Mouse (Mus musculus) liver, postnatal 0 days (tissue): ENCODE measurements at regions not wholly inside any gene's neighbourhood (a gene's known extent, or its start where the extent isn't known, plus 50 kb on each side); places are given as distances from the start of the nearest gene placed in this dataset.
A peak's percentile ranks its signal among the peaks of the same experiment; 100 is the strongest.

Source experiments
- ATAC-seq: fragments of 200-750 bp; cut with Nextera tagmentation; 2 replicates; pipeline ENCODE4 v1.8.0; 2017; ENCODE audit warnings: mild to moderate bottlenecking, moderate library complexity
- DNase-seq: peaks from one replicate; pipeline ENCODE4 v3.0.0-alpha.2; 2016
- H3K27ac ChIP-seq: fragments of 300-500 bp; sonication (generic); 2 replicates; pipeline ENCODE4 v1.5.1; 2014; ENCODE audit warnings: antibody characterized with exemption, moderate library complexity, mild to moderate bottlenecking, low read depth
- H3K27me3 ChIP-seq: fragments of 300-500 bp; sonication (generic); 2 replicates; pipeline ENCODE4 v1.6.1; 2014; ENCODE audit warnings: low read length, control low read depth, mixed read lengths; ENCODE audit not compliant: insufficient read depth
- H3K36me3 ChIP-seq: fragments of 300-500 bp; sonication (generic); replicated peaks from 2 replicates; pipeline ENCODE4 v1.6.1; 2014; ENCODE audit warnings: mild to moderate bottlenecking, control low read depth, low read length, moderate library complexity, mixed read lengths; ENCODE audit not compliant: insufficient read depth
- H3K4me1 ChIP-seq: fragments of 300-500 bp; sonication (generic); 2 replicates; pipeline ENCODE4 v1.6.1; 2014; ENCODE audit warnings: antibody characterized with exemption, mild to moderate bottlenecking, control low read depth; ENCODE audit not compliant: insufficient read depth
- H3K4me2 ChIP-seq: fragments of 300-500 bp; sonication (generic); 2 replicates; pipeline ENCODE4 v1.6.1; 2014; ENCODE audit warnings: low read depth, mild to moderate bottlenecking, low read length, moderate library complexity, mixed read lengths
- H3K4me3 ChIP-seq: fragments of 300-500 bp; sonication (generic); 2 replicates; pipeline ENCODE4 v1.5.1; 2014; ENCODE audit warnings: low read depth, low read length
- H3K9ac ChIP-seq: fragments of 300-500 bp; sonication (generic); replicated peaks from 2 replicates; pipeline ENCODE4 v1.6.1; 2014; ENCODE audit warnings: mild to moderate bottlenecking, moderate library complexity
- H3K9me3 ChIP-seq: fragments of 300-500 bp; sonication (generic); 2 replicates; pipeline ENCODE4 v1.6.1; 2016; ENCODE audit warnings: mild to moderate bottlenecking, control low read depth, low read length, mixed read lengths
- CTCF ChIP-seq: sonication (generic); IDR thresholded peaks from 2 replicates; pipeline ENCODE4 v1.5.1; 2016; ENCODE audit warnings: antibody characterized with exemption, low read depth
- EP300 ChIP-seq: IDR thresholded peaks from 2 replicates; pipeline ENCODE4 v1.6.1; 2016; ENCODE audit warnings: antibody characterized with exemption, low read depth, mild to moderate bottlenecking
- WGBS: fragments of 180-500 bp; shearing (Covaris S2); extraction: QIAGEN DNeasy Blood & Tissue Kit; methylation state at CpG from one replicate; pipeline ENCODE4 v1.1.7; 2014; ENCODE audit not compliant: insufficient replicate concordance; 5-methylcytosine and 5-hydroxymethylcytosine counted together

DNA sequence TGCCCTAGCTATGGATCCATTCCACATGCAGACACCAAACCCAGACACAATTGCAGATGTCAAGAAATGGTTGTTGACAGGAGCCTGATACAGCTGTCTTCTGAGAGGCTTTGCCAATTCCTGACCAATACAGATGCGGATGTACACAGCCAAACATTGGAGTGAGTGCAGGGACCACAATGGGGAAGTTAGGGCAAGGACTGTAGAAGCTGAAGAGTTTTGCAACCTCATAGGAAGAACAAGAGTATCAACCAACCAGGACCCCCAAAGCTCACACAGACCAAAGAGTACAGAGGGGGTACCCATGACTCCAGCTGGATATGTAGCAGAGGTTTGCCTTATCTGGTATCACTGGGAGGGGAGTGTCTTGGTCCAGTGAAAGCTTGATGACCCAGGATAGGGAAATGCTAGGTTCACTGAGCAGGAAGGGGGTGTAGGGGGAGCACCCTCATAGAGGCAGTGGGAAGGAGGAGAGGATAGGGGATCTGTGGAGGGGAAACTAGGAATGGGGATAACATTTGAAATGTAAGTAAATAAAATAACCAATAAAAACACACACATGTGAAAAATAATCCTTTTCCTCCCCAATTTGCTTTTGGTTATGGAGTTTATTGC, 86.6 kb upstream of the Nxt1 start:
- no peak for DNase-seq
- no peak overlapping the region for H3K4me2 ChIP-seq
- no peaks in the 10 kb centered on the region for H3K27me3 ChIP-seq
- H3K4me3 ChIP-seq: no peak overlapping the region
- H3K9me3 ChIP-seq: no peaks in the 10 kb centered on the region
- 43% methylated on average over 1 of the region's 1 CpGs for WGBS
- no peak overlapping the region for H3K27ac ChIP-seq
- peak; percentile 35; the same call in 1 of the 2 replicates for ATAC-seq
- no peak overlapping the region for H3K9ac ChIP-seq
- H3K36me3 ChIP-seq: no peaks in the 10 kb centered on the region
- H3K4me1 ChIP-seq: no peaks in the 10 kb centered on the region
- TF ChIP-seq CTCF: no peak
- TF ChIP-seq EP300: no peak

DNA sequence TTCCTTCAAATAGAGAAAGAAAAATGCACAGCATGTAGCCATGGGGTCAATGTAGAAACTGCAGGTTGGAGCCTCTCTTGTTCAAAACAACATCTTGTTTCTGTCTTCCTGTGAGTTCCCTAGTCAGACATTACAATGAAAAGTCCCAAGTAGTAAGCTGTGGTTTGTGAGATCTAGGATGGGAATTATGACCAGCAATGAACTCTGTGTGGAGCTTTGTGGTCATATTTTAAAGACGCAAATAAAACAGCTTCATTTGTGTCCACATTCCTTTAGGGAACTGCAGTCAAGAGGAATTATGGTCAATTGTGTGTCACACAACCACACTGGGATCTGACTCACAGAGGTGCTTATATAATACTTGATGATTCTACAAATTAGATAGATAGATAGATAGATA, 90.2 kb upstream of the Nxt1 start:
- no peak overlapping the region for H3K9ac ChIP-seq
- H3K4me1 ChIP-seq: no peaks in the 10 kb centered on the region
- H3K27ac ChIP-seq: no peak overlapping the region
- 86% methylated on average over 1 of the region's 1 CpGs for WGBS
- DNase-seq: no peak
- H3K27me3 ChIP-seq: no peaks in the 10 kb centered on the region
- no peak overlapping the region for H3K4me2 ChIP-seq
- no peaks in the 10 kb centered on the region for H3K9me3 ChIP-seq
- H3K36me3 ChIP-seq: no peaks in the 10 kb centered on the region
- no peak for TF ChIP-seq EP300
- TF ChIP-seq CTCF: no peak
- ATAC-seq: no peak
- H3K4me3 ChIP-seq: no peak overlapping the region

DNA sequence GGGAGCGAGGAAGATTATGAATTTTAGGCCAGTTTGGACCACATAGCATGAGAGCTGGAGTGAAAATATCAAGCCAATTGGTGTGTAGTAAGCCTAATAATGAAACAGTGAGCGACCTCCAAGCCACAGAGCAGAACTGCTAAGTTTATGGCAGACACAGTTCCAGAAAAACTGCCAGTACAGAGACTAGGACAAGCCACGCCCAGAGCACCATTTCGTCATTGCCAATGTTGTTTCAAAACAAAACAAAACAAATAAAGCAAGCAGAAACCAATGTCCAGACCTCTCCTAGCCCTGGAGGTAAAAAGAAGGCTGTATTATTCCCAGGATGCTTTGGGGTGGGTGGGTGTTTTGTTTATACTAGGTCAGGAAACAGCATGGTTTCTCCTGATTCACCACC, 90.7 kb upstream of the Nxt1 start:
- DNase-seq (no peak), ATAC-seq (no peak)

DNA sequence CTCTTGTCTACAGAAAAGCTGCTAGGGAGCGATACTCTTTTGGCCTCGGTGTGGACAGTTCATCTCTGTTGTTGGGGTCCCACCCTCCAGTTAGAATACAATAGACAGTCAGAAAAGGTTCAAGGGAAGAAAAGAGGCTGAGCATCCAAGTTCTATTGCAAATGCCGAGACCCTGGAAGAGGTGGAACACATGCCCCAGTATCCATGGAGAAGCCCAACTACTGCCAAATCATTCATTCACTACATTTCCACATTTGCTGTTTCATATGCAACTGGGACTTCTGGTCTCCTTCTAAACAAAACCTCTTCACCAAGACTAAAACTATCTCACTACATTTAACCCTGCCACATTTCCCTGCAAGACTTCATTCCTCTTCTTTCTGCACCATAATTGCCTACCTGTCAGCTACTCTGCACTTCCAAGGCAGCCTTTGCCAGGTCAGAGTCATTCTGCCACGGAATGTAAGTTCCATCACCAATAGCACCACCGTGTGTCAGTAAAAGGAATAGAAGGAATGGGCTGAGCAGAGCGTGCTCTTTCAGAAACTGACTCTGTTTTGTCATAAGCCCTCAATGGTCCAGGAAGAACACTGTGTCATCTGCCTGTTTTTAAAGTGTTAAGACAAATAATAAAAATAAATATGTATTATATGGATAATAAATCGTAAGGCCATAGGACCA, 92.0 kb upstream of the Nxt1 start:
- H3K4me2 ChIP-seq: no peak overlapping the region
- TF ChIP-seq CTCF (peak; percentile 79), EP300 (no peak)
- H3K4me1 ChIP-seq: peaks cover 2% of the 10 kb centered on the region; the same call in 1 of the 2 replicates
- no peak overlapping the region for H3K27ac ChIP-seq
- 38% methylated on average over 7 of the region's 7 CpGs for WGBS
- no peak for ATAC-seq
- H3K4me3 ChIP-seq: no peak overlapping the region
- no peaks in the 10 kb centered on the region for H3K27me3 ChIP-seq
- no peaks in the 10 kb centered on the region for H3K36me3 ChIP-seq
- H3K9me3 ChIP-seq: no peaks in the 10 kb centered on the region
- peak; percentile 19 for DNase-seq
- no peak overlapping the region for H3K9ac ChIP-seq

More for the DNA sequence above, 90.7 kb upstream of the Nxt1 start:
- Histone ChIP-seq H3K4me1 (no peaks in the 10 kb centered on the region), H3K4me3 (no peak overlapping the region), H3K4me2 (no peak overlapping the region), H3K9me3 (no peaks in the 10 kb centered on the region), H3K36me3 (no peaks in the 10 kb centered on the region), H3K27ac (no peak overlapping the region), H3K27me3 (no peaks in the 10 kb centered on the region), H3K9ac (no peak overlapping the region)
- WGBS: 60% methylated on average over 4 of the region's 4 CpGs
- TF ChIP-seq EP300: no peak
- no peak for TF ChIP-seq CTCF

DNA sequence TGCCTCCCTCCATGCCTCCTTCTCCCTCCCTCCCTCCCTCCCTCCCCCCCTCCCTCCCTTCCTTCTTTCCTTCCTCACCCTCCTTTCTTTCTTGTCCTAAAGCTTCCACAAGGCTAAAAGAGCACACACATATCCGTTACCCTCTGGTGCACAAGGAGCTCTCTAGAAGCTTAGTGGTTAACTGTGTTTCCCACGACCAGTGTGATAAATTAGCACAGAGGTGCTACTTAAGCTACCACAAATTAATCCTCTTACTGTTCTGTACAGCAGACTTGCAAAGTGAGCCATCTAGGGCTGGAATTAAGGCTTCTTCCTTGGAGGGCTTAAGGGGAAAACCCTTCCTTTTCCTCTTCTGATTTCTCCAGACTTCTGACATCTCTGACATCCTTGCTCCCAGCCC, 92.8 kb upstream of the Nxt1 start:
- Histone ChIP-seq H3K4me3 (no peak overlapping the region), H3K27me3 (no peaks in the 10 kb centered on the region), H3K9ac (no peak overlapping the region), H3K9me3 (no peaks in the 10 kb centered on the region), H3K4me2 (no peak overlapping the region), H3K4me1 (peaks cover 2% of the 10 kb centered on the region; the same call in 1 of the 2 replicates), H3K36me3 (no peaks in the 10 kb centered on the region), H3K27ac (no peak overlapping the region)
- no peak for DNase-seq
- no peak for TF ChIP-seq EP300
- no peak for TF ChIP-seq CTCF
- WGBS: 36% methylated on average over 2 of the region's 2 CpGs
- no peak for ATAC-seq

DNA sequence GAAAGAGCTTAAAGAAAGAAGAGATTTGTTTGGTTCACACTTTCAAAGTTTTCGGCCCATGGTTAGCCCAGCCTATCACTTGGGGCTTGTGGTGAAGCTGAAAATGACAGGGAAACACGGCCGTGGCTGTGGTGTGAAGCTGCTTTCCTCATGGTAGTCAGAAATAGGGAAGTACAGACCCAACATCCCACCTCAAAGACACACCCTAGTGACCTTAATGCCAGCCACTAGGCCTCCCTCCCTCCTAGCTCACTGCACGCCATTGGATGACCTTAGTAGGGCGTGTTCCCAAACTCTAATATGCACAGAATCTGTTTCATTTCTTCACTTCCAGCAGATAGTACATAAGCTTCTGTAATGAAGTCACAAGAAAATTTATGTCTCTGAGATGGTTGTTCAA, 93.4 kb upstream of the Nxt1 start:
- ATAC-seq (peak; percentile 71), DNase-seq (peak; percentile 29)
- Histone ChIP-seq H3K27me3 (no peaks in the 10 kb centered on the region), H3K4me2 (no peak overlapping the region), H3K36me3 (no peaks in the 10 kb centered on the region), H3K27ac (no peak overlapping the region), H3K4me3 (no peak overlapping the region), H3K4me1 (peaks cover 2% of the 10 kb centered on the region; the same call in 1 of the 2 replicates), H3K9ac (no peak overlapping the region), H3K9me3 (no peaks in the 10 kb centered on the region)
- 36% methylated on average over 5 of the region's 5 CpGs for WGBS
- TF ChIP-seq EP300: no peak
- no peak for TF ChIP-seq CTCF
